Mouse (Mus musculus) liver, embryonic 12.5 days (tissue): ENCODE measurements around the gene Lrrc45. TPM values are rescaled to one million over a fixed set of nuclear protein-coding genes. Genes with fewer than 3 reads are reported as not detected.
"Not testable (repeated sequence)": the region's sequence is repeated elsewhere in the genome, so short reads cannot be mapped to it uniquely, and the experiment has no call there.

ENCODE experiments used
- ATAC-seq: fragments of 200-750 bp; cut with Nextera tagmentation; 2 replicates; pipeline ENCODE4 v1.8.0; 2017; ENCODE audit warnings: moderate number of reproducible peaks, mild to moderate bottlenecking, moderate library complexity
- H3K27ac ChIP-seq: fragments of 300-500 bp; sonication (generic); 2 replicates; pipeline ENCODE4 v1.5.1; 2016; ENCODE audit warnings: mild to moderate bottlenecking
- H3K27me3 ChIP-seq: fragments of 300-500 bp; sonication (generic); replicated peaks from 2 replicates; pipeline ENCODE4 v1.6.1; 2016; ENCODE audit warnings: mild to moderate bottlenecking, moderate library complexity
- H3K36me3 ChIP-seq: fragments of 300-500 bp; sonication (generic); 2 replicates; pipeline ENCODE4 v1.6.1; 2016; ENCODE audit warnings: mild to moderate bottlenecking, moderate library complexity
- H3K4me1 ChIP-seq: fragments of 300-500 bp; sonication (generic); 2 replicates; pipeline ENCODE4 v1.6.1; 2016
- H3K4me2 ChIP-seq: fragments of 300-500 bp; sonication (generic); 2 replicates; pipeline ENCODE4 v1.6.1; 2016; ENCODE audit warnings: mild to moderate bottlenecking, moderate library complexity
- H3K4me3 ChIP-seq: fragments of 300-500 bp; sonication (generic); 2 replicates; pipeline ENCODE4 v1.5.1; 2016; ENCODE audit warnings: mild to moderate bottlenecking, moderate library complexity
- H3K9ac ChIP-seq: fragments of 300-500 bp; sonication (generic); 2 replicates; pipeline ENCODE4 v1.6.1; 2016; ENCODE audit warnings: mild to moderate bottlenecking, moderate library complexity
- H3K9me3 ChIP-seq: fragments of 300-500 bp; sonication (generic); replicated peaks from 2 replicates; pipeline ENCODE4 v1.6.1; 2016; ENCODE audit warnings: mild to moderate bottlenecking, moderate library complexity
- WGBS: fragments of 180-500 bp; shearing (Covaris S2); methylation state at CpG from one replicate; pipeline ENCODE4 v1.1.7; 2016; ENCODE audit not compliant: insufficient replicate concordance; 5-methylcytosine and 5-hydroxymethylcytosine counted together
- polyA plus RNA-seq: library from polyadenylated mRNA; unstranded; fragments of >200 nt; fragmentation: Nextera tagmentation; extraction: Ambion mirVana; gene quantifications from 2 replicates; pipeline ENCODE4 v1.2.1, GENCODE M21; 2016

Lrrc45 gene
- polyA plus RNA-seq, 1 experiment from 2014 or later = 23.6 TPM

DNA sequence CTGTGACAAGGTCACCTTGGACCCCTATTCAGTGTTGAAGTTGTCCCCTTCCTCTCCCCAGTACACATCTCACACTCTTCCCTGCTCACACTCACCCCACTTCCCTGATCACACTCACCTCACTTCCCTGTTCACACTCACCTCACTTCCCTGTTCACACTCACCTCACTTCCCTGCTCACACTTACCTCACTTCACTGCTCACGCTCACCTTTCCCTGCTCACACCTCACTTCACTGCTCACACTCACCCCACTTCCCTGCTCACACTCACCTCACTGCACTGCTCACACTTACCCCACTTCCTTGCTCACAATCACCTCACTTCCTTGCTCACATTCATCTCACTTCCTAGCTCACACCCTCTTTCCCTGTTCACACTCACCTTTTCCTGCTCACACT is 17.7 kb downstream of the Lrrc45 start:
- H3K27ac ChIP-seq = no peak overlapping the region
- H3K4me3 ChIP-seq = no peak overlapping the region
- WGBS = 79% methylated on average over 1 of the region's 1 CpGs
- no peaks in the 10 kb centered on the region for H3K9me3 ChIP-seq
- peaks cover 40% of the 10 kb centered on the region for H3K27me3 ChIP-seq
- no peak for ATAC-seq
- no peak overlapping the region for H3K9ac ChIP-seq
- H3K4me2 ChIP-seq = no peak overlapping the region
- H3K4me1 ChIP-seq = peaks cover 21% of the 10 kb centered on the region
- H3K36me3 ChIP-seq = no peaks in the 10 kb centered on the region

DNA sequence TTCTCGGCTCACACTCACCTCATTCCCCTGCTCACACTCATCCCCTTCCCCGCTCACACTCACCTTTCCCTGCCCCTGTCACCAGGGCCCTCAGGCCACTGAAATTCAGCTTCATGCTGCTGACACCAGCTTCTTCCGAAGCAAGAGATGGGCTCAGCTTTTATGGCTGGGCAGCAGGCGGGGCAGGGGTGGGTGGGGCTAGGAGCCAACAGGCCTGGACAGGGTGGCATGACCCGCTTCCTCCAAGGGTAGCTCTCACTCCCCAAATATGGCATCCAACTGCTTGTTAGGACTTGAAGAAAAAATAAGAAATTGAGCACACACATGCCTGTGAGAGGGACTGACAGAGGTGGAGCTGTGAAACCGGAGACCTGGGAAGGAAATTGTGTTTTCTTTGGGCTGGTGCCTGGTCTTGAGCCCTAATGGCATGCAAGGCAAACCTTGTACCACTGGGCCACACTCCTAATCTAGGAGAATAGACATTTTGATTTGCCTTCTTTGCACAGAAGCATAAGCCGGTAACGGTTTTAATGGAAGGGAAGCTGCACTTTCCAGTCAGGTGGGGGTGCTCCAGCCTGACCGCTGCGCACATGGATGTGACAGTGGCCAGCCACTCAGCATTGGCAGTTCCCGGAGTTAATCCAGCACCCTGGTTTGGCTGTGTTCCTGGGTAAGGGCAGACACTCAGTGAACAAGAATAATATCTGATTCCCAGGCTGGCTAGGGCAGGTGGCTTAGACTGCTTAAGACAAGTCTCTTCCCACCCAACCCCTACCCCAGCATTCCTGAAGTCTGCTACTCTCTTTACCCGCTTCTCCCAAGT is 18.3 kb downstream of the Lrrc45 start, which contains the start of gene Cbr2:
Cbr2 (minus strand) TSS at position 257 of the 823 bp plus-strand sequence.
- H3K9me3 ChIP-seq = no peaks in the 10 kb centered on the region
- peaks cover 15% of the 10 kb centered on the region for H3K4me1 ChIP-seq
- H3K27me3 ChIP-seq = peaks cover 40% of the 10 kb centered on the region
- H3K4me3 ChIP-seq = no peak within 1 kb of the TSS
- WGBS = 66% methylated on average over 12 of the region's 12 CpGs
- no peak within 1 kb of the TSS for H3K4me2 ChIP-seq
- ATAC-seq = no peak
- no peaks in the 10 kb centered on the region for H3K36me3 ChIP-seq
- no peak within 1 kb of the TSS for H3K27ac ChIP-seq
- H3K9ac ChIP-seq = no peak within 1 kb of the TSS

DNA sequence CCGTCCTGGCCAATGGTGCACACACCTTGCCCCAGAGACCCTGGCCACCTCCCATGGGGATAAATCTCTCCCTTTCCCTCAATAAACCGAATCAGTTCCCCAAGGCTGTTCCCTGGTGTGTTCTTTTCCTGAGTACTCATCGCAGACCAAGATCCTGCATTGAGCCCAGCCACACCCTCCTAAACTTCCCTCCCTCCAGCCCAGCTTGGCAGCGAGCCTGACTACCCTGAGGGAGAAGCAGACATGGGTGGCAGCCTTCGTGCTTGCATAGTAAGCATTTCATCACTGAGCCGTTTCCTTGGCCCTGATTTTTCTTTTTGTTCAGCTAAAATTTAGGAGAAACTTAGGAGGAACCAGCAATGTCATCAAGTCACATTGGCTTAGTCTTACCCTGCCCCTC is 19.8 kb downstream of the Lrrc45 start:
- H3K9ac ChIP-seq = no peak overlapping the region
- ATAC-seq = no peak
- peaks cover 40% of the 10 kb centered on the region for H3K27me3 ChIP-seq
- H3K4me3 ChIP-seq = no peak overlapping the region
- peaks cover 8% of the 10 kb centered on the region for H3K4me1 ChIP-seq
- H3K36me3 ChIP-seq = no peaks in the 10 kb centered on the region
- H3K4me2 ChIP-seq = no peak overlapping the region
- no peaks in the 10 kb centered on the region for H3K9me3 ChIP-seq
- WGBS = 49% methylated on average over 6 of the region's 6 CpGs
- H3K27ac ChIP-seq = no peak overlapping the region

DNA sequence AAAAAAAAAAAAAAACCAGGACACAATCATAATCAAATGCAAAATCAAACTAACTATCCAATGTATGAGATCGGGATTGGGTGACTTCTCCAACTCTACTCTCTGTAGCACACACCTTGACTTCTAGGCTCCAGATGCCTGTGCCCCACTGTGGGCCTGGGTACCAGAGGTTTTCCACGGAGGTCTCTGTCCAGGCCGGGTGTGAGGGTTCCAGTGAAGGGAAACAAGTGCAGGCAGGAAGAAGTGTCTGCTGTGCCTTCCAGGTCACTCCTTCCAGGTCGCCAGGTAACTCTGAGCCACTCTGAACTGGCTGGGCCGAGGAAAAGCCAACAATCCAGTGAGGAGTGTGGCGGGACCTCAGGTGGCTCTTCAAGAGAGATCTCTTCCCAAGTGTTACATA is 22.7 kb downstream of the Lrrc45 start:
- H3K9ac ChIP-seq = no peak overlapping the region
- no peak overlapping the region for H3K4me2 ChIP-seq
- no peaks in the 10 kb centered on the region for H3K36me3 ChIP-seq
- no peak overlapping the region for H3K27ac ChIP-seq
- peaks cover 28% of the 10 kb centered on the region for H3K27me3 ChIP-seq
- H3K9me3 ChIP-seq = no peaks in the 10 kb centered on the region
- no peaks in the 10 kb centered on the region for H3K4me1 ChIP-seq
- 55% methylated on average over 6 of the region's 6 CpGs for WGBS
- H3K4me3 ChIP-seq = no peak overlapping the region
- ATAC-seq = no peak

DNA sequence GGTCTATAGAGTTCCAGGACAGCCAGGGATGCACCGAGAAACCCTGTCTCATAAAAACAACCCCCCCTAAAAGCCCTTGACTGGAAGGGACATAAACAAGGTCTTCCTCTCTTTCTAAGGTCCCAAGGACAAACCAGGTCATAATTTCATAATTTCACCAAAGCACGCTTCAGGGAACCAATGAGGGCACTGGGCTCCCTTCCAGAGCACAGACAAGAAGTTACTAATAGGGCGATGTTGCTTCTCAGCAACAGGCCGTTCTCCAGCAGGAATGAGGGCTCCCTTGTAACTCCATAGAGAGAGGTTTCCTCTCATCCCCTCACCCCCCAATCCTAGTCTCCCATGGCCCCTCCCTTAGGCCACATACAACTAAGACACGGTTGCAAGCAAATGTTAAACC is 27.3 kb downstream of the Lrrc45 start:
- no peak overlapping the region for H3K9ac ChIP-seq
- H3K27ac ChIP-seq = no peak overlapping the region
- no peaks in the 10 kb centered on the region for H3K4me1 ChIP-seq
- H3K27me3 ChIP-seq = peaks cover 19% of the 10 kb centered on the region; the same call in 1 of the 2 replicates
- no peak overlapping the region for H3K4me3 ChIP-seq
- H3K9me3 ChIP-seq = no peaks in the 10 kb centered on the region
- no peaks in the 10 kb centered on the region for H3K36me3 ChIP-seq
- 69% methylated on average over 5 of the region's 5 CpGs for WGBS
- no peak overlapping the region for H3K4me2 ChIP-seq
- no peak for ATAC-seq

DNA sequence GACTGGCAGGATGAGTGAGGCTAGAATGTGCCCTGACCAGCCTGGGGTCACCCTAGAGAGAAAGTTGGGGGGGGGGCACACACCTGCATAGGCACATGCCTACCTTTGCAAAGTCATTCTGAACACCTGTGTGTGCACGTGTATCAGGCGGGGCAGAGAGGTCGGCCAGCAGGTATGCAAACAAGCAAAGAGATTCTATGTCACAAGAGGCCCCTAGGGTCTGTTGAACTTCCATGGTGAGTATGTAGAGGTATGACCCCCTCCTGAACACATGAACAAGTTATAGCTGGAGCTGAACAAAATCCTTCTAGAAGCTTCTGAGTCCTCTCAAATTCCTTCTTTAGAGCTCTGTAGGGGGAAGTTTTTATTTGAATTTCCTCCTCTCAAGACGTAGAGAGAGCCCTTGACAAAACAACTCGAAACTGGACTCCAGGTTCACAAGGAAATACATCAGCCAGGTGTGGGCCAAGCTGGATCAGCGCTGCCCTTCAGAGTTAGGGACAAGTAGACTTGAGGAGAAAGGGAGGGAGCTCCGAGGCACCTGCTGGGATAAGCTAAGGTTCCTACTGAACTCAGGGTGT is 30.5 kb downstream of the Lrrc45 start:
- ATAC-seq = no peak

DNA sequence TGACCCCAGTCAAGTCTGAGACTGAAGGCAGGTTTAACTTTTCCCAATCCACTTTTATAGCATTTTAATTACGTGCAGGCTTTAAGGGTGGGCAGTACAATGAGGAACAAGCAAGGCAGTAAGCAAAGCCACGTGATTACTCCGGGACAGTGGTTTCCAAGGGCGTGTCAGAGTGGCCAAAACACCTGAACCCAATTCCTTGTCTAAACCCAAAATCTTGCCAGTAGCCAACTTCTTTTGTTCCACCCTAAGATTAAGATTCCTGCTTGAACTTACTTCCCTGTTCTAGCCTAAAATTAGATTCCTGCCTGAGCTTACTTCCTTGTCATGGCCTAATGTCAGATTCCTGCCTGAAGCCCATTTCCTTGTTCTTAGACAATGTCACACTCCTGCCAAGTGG is 34.2 kb downstream of the Lrrc45 start:
- 38% methylated on average over 4 of the region's 4 CpGs for WGBS
- no peak for ATAC-seq
- no peak overlapping the region for H3K4me3 ChIP-seq
- H3K27me3 ChIP-seq = peaks cover 19% of the 10 kb centered on the region; the same call in 1 of the 2 replicates
- H3K4me2 ChIP-seq = no peak overlapping the region
- no peak overlapping the region for H3K9ac ChIP-seq
- no peaks in the 10 kb centered on the region for H3K36me3 ChIP-seq
- H3K27ac ChIP-seq = no peak overlapping the region
- no peaks in the 10 kb centered on the region for H3K4me1 ChIP-seq
- H3K9me3 ChIP-seq = no peaks in the 10 kb centered on the region

More for the DNA sequence above, 30.5 kb downstream of the Lrrc45 start:
- 63% methylated on average over 7 of the region's 7 CpGs for WGBS
- Histone ChIP-seq H3K27ac (no peak overlapping the region), H3K27me3 (peaks cover 19% of the 10 kb centered on the region; the same call in 1 of the 2 replicates), H3K9ac (no peak overlapping the region), H3K4me3 (no peak overlapping the region), H3K9me3 (no peaks in the 10 kb centered on the region), H3K4me1 (no peaks in the 10 kb centered on the region), H3K4me2 (no peak overlapping the region), H3K36me3 (no peaks in the 10 kb centered on the region)

DNA sequence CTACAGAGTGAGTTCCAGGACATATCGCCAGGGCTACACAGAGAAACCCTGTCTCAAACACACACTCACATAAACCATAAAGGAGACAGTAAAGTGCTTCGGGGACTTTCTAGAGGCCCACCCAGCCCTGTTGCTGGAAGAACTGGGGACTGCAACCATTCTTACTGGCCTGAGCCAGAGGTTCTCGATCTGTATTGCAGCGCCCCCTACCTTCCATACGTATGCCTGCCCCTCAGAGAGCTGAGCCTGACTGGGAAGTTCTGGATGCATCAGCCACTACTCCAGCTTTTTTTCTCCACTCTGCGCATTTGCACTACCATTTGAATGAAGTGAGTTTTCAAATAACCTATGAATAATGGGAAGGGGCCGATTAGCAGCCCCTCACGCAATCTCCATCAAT is 35.7 kb downstream of the Lrrc45 start:
- Histone ChIP-seq H3K4me2 (no peak overlapping the region), H3K4me3 (no peak overlapping the region), H3K36me3 (no peaks in the 10 kb centered on the region), H3K27me3 (peaks cover 12% of the 10 kb centered on the region; the same call in 1 of the 2 replicates), H3K9me3 (no peaks in the 10 kb centered on the region), H3K27ac (no peak overlapping the region), H3K9ac (no peak overlapping the region), H3K4me1 (no peaks in the 10 kb centered on the region)
- ATAC-seq = 0 out of 2 replicates have a peak, but pooled peaks have one; percentile 37
- 45% methylated on average over 8 of the region's 8 CpGs for WGBS

DNA sequence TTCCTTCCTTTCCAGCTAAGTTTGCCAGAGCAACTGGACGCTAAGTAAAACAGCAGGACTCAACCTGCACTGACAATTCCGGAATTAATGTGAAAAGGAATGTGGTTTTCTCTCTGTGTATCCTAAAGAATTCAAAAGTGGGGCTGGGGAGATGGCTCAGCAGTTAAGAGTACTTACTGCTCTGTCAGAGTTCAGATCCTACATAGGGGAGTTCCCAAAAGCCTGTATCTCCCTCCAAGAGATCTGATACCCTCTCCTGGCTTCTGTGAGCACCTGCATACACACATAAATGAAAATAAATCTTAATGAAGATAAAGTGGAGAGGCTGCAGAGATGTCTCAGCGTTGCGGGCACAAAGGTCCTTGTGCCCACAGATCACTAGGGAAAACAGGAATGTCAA is 37.9 kb downstream of the Lrrc45 start:
- Histone ChIP-seq H3K36me3 (no peaks in the 10 kb centered on the region), H3K27me3 (peaks cover 7% of the 10 kb centered on the region; the same call in 1 of the 2 replicates), H3K9ac (no peak overlapping the region), H3K4me1 (no peaks in the 10 kb centered on the region), H3K4me3 (no peak overlapping the region), H3K4me2 (no peak overlapping the region), H3K27ac (no peak overlapping the region), H3K9me3 (peaks cover 5% of the 10 kb centered on the region; the same call in 1 of the 2 replicates)
- ATAC-seq = no peak
- 65% methylated on average over 4 of the region's 4 CpGs for WGBS

DNA sequence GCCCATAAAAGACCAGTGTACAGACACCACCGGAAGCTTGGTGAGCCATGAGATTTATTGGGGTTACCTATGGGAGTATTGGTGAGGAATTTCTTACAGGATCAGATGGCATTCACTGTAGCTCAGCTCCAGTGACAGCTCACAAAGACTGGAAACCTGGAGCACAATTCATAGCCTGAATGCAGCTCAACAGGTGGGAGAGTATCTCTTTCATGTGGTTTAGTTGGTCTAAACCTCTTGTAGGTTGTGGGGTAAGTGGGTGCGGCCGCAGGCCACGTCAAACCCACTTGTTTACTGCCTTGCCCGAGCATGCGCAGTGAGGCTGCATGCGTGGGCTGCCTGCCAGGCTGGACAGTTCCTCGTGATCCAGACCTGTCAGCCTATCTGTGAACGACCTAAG is 46.5 kb downstream of the Lrrc45 start:
- Histone ChIP-seq H3K9ac (no peak overlapping the region), H3K36me3 (no peaks in the 10 kb centered on the region), H3K9me3 (peaks cover 36% of the 10 kb centered on the region), H3K4me2 (no peak overlapping the region), H3K27ac (no peak overlapping the region), H3K4me3 (no peak overlapping the region), H3K4me1 (no peaks in the 10 kb centered on the region), H3K27me3 (peaks cover 34% of the 10 kb centered on the region)
- WGBS = 79% methylated on average over 9 of the region's 9 CpGs
- ATAC-seq = no peak

DNA sequence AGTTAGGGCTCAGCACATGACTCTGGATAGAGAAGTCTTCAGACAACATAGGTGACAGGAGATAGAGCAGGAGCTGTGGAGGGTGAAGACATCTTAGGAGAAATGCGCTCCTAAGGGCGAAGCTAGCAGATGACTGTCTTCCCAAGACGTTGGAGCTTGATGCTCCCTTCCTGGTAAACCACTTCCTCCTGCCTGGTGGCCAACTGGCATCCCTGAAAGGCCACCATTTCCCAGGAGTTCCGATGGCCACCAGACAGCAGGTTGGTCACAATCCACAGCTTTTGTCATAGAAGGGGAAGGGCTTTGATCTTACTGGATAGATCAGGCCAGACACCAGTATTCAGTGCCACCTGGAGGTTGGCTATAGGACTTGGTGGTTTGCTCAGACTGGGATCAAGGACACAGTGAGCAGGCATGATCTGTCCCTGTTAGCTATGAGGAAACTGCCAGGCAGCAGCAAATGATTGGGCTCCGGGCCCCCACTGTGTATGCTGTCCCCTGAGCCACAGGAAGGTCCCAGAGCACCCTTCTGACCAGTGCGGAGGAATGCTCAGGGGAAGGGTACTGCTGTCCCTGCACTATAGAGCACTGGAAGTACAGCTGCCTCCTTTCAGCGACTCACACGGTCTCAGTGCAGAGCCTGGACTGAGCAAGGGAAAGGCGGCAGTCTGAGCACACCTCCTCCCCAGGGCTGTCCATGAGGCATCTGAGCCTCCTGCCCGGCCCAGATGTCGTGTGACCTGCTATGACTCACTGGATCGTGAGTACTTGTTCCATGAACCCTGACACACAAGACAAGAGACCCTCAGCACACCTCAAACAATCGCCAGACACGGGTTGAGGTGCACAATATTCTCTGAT is 48.3 kb downstream of the Lrrc45 start:
- Histone ChIP-seq H3K27me3 (peaks cover 47% of the 10 kb centered on the region), H3K4me1 (no peaks in the 10 kb centered on the region), H3K36me3 (no peaks in the 10 kb centered on the region), H3K9ac (no peak overlapping the region), H3K9me3 (peaks cover 27% of the 10 kb centered on the region), H3K27ac (no peak overlapping the region), H3K4me3 (no peak overlapping the region), H3K4me2 (no peak overlapping the region)
- WGBS = 60% methylated on average over 14 of the region's 14 CpGs
- no peak for ATAC-seq

DNA sequence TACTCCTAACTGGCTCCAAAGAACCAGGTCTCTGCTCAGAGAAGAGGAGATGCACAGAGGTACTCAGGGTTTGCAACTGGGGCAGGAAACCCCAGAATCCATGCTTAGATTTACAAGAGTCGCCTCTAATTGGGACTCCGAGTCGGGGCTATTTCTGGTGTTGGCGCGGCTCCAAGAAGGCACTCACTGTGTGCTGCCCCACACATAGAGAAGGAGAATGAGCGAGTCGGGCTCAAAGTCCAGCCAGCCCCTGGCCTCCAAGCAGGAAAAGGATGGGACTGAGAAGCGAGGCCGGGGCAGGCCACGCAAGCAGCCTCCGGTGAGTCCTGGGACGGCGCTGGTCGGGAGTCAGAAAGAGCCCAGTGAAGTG is 48.9 kb downstream of the Lrrc45 start, which contains the start of gene Hmga1b:
Hmga1b (plus strand) TSS at position 123 of the 370 bp plus-strand sequence.
- Histone ChIP-seq H3K27me3 (peaks cover 53% of the 10 kb centered on the region), H3K9me3 (peaks cover 22% of the 10 kb centered on the region)
- H3K36me3 ChIP-seq, ATAC-seq, H3K9ac ChIP-seq, H3K27ac ChIP-seq, H3K4me1 ChIP-seq, H3K4me2 ChIP-seq, H3K4me3 ChIP-seq: not testable (repeated sequence)
- 25% methylated on average over 14 of the region's 14 CpGs for WGBS
